Mouse (Mus musculus): Measurements from ENCODE around the gene Ube2e1. TPM values are rescaled to one million over a fixed set of nuclear protein-coding genes. Genes with fewer than 3 reads are reported as not detected.

Gene Ube2e1
- polyA plus RNA-seq, 1 experiment = 32.0 TPM

GRCm38 (mm10) chr14:18330789-18331692, 618 bp downstream of the Ube2e1 start:
- under 1% methylated on average over 67 of the region's 99 CpGs for WGBS
- no peak for DNase-seq (ENCODE audit: low read depth, low spot score)

GRCm38 (mm10) chr14:18326968-18327672, 4.5 kb downstream of the Ube2e1 start:
- no peak for DNase-seq (ENCODE audit: low read depth, low spot score)
- 35% methylated on average over 32 of the region's 37 CpGs for WGBS

- no peak for DNase-seq (ENCODE audit: low read depth, low spot score)
- WGBS = 31% methylated on average over 11 of the region's 11 CpGs
Observed at GRCm38 (mm10) chr14:18317457-18318411, 13.9 kb downstream of the Ube2e1 start.

- 93% methylated on average over 5 of the region's 5 CpGs for WGBS
- DNase-seq (ENCODE audit: low read depth, low spot score) = no peak
Observed at GRCm38 (mm10) chr14:18304165-18304564, 27.5 kb downstream of the Ube2e1 start.

- no peak for DNase-seq (ENCODE audit: low read depth, low spot score)
- 65% methylated on average over 4 of the region's 4 CpGs for WGBS
Observed at GRCm38 (mm10) chr14:18303262-18303661, 28.4 kb downstream of the Ube2e1 start.

GRCm38 (mm10) chr14:18302750-18303149, 28.9 kb downstream of the Ube2e1 start:
- WGBS = 59% methylated on average over 3 of the region's 3 CpGs
- no peak for DNase-seq (ENCODE audit: low read depth, low spot score)

- WGBS = 22% methylated on average over 3 of the region's 3 CpGs
- DNase-seq (ENCODE audit: low read depth, low spot score) = no peak
Observed at GRCm38 (mm10) chr14:18301591-18301990, 30.1 kb downstream of the Ube2e1 start.

- WGBS = 98% methylated on average over 2 of the region's 2 CpGs
- DNase-seq (ENCODE audit: low read depth, low spot score) = no peak
Observed at GRCm38 (mm10) chr14:18300676-18301075, 31.0 kb downstream of the Ube2e1 start.

- no peak for DNase-seq (ENCODE audit: low read depth, low spot score)
- 92% methylated on average over 2 of the region's 2 CpGs for WGBS
Observed at GRCm38 (mm10) chr14:18298874-18299273, 32.8 kb downstream of the Ube2e1 start.

GRCm38 (mm10) chr14:18297441-18297840, 34.2 kb downstream of the Ube2e1 start:
- WGBS = 81% methylated on average over 2 of the region's 2 CpGs

GRCm38 (mm10) chr14:18292578-18292977, 39.1 kb downstream of the Ube2e1 start:
- DNase-seq (ENCODE audit: low read depth, low spot score) = no peak
- 85% methylated on average over 3 of the region's 3 CpGs for WGBS

More at GRCm38 (mm10) chr14:18297441-18297840, 34.2 kb downstream of the Ube2e1 start:
- DNase-seq (ENCODE audit: low read depth, low spot score) = no peak

GRCm38 (mm10) chr14:18292111-18292510, 39.5 kb downstream of the Ube2e1 start:
- 89% methylated on average over 3 of the region's 3 CpGs for WGBS
- no peak for DNase-seq (ENCODE audit: low read depth, low spot score)

GRCm38 (mm10) chr14:18287391-18287790, 44.3 kb downstream of the Ube2e1 start:
- 58% methylated on average over 2 of the region's 2 CpGs for WGBS

GRCm38 (mm10) chr14:18286441-18286840, 45.2 kb downstream of the Ube2e1 start:
- DNase-seq (ENCODE audit: low read depth, low spot score) = no peak
- 80% methylated on average over 2 of the region's 2 CpGs for WGBS

More at GRCm38 (mm10) chr14:18287391-18287790, 44.3 kb downstream of the Ube2e1 start:
- no peak for DNase-seq (ENCODE audit: low read depth, low spot score)

- DNase-seq (ENCODE audit: low read depth, low spot score) = no peak
- 83% methylated on average over 3 of the region's 3 CpGs for WGBS
Observed at GRCm38 (mm10) chr14:18285476-18285875, 46.2 kb downstream of the Ube2e1 start.

- DNase-seq (ENCODE audit: low read depth, low spot score) = no peak
- 57% methylated on average over 2 of the region's 2 CpGs for WGBS
Observed at GRCm38 (mm10) chr14:18284581-18284980, 47.1 kb downstream of the Ube2e1 start.

GRCm38 (mm10) chr14:18280375-18280774, 51.3 kb downstream of the Ube2e1 start:
- WGBS = 65% methylated on average over 5 of the region's 5 CpGs
- no peak for DNase-seq (ENCODE audit: low read depth, low spot score)

GRCm38 (mm10) chr14:18274526-18274925, 57.1 kb downstream of the Ube2e1 start:
- DNase-seq (ENCODE audit: low read depth, low spot score) = no peak
- WGBS = 83% methylated on average over 1 of the region's 1 CpGs

- DNase-seq (ENCODE audit: low read depth, low spot score) = no peak
- WGBS = 4% methylated on average over 7 of the region's 7 CpGs
Observed at GRCm38 (mm10) chr14:18271666-18272065, 60.0 kb downstream of the Ube2e1 start.
